ENCODE assay signal across 7 mouse cellular contexts in genomic region chr9:107533791-107534407, GRCm38 (mm10). TPM values are rescaled to one million over a fixed set of nuclear protein-coding genes. Genes with fewer than 3 reads are reported as not detected.
DNase-seq lines count a peak whose midpoint lies in the region; ATAC-seq lines count a peak whose summit lies in the region.

Gene Tmem115, plus strand, starts transcription at chr9:107533945.

- under 1% methylated on average over 48 of the region's 48 CpGs for WGBS in intestine, embryonic 15.5 days
- under 1% methylated on average over 48 of the region's 48 CpGs for WGBS in midbrain, embryonic 10.5 days

- intact Hi-C loops in left cerebral cortex, postnatal 25 days (cut with DNase I), result loop anchor here (10.0 kb wide), 1 partner anchor 649 kb away; the partner anchor contains the start of gene Rbm15b

- no peaks in the 10 kb centered on the region for H3K9me3 ChIP-seq in intestine, embryonic 15.5 days
- H3K9me3 ChIP-seq in midbrain, embryonic 10.5 days (replicated peaks), result no peaks in the 10 kb centered on the region

- peak within 1 kb of the TSS; percentile 92 for H3K4me2 ChIP-seq in intestine, embryonic 15.5 days (replicated peaks)

- peak; percentile 98 for ATAC-seq in intestine, embryonic 15.5 days

- peak within 1 kb of the TSS; percentile 79 for H3K9ac ChIP-seq in intestine, embryonic 15.5 days

- H3K27me3 ChIP-seq in intestine, embryonic 15.5 days (replicated peaks), result no peaks in the 10 kb centered on the region
- 0 out of 2 replicates have a peak, but pooled peaks cover 7% of the 10 kb centered on the region for H3K27me3 ChIP-seq in midbrain, embryonic 10.5 days (ENCODE audit: low read depth, poor library complexity, severe bottlenecking)

- H3K27ac ChIP-seq in intestine, embryonic 15.5 days, result peak within 1 kb of the TSS; percentile 79
- peak within 1 kb of the TSS; percentile 86 for H3K27ac ChIP-seq in midbrain, embryonic 10.5 days (replicated peaks)

- peak within 1 kb of the TSS; percentile 76 for H3K4me3 ChIP-seq in intestine, embryonic 15.5 days (replicated peaks)
- peak within 1 kb of the TSS; percentile 85 for H3K4me3 ChIP-seq in midbrain, embryonic 10.5 days

- peaks cover 21% of the 10 kb centered on the region for H3K4me1 ChIP-seq in intestine, embryonic 15.5 days (replicated peaks)
- H3K4me1 ChIP-seq in midbrain, embryonic 10.5 days, result peaks cover 45% of the 10 kb centered on the region

- peaks cover 10% of the 10 kb centered on the region; the same call in 1 of the 2 replicates for H3K36me3 ChIP-seq in intestine, embryonic 15.5 days
- H3K36me3 ChIP-seq in midbrain, embryonic 10.5 days, result peaks cover 25% of the 10 kb centered on the region

- DNase-seq in adrenal gland, adult 18-20 months (ENCODE audit: low spot score in 2 of 2), result peak; percentile 78 to 80
- DNase-seq in embryo, embryonic 11 days, result peak; percentile 98
- DNase-seq in gastrocnemius, postnatal 25 days, result peak; percentile 95
- DNase-seq in left cerebral cortex, postnatal 25 days (ENCODE audit: low spot score in 2 of 2), result peak; percentile 95 to 99
- DNase-seq in midbrain, embryonic 10.5 days (ENCODE audit: low spot score), result peak; percentile 93
- DNase-seq in right cerebral cortex, postnatal 4 days, result peak; percentile 83

RNA-seq across cellular contexts. Expression of gene Tmem115, which starts in this region (rescaled TPM):
- total RNA-seq in adrenal gland, adult 18-20 months (2021), result 10 to 100 TPM; 40.0 to 49.5 TPM
- 10 to 100 TPM; 14.8 to 15.2 TPM for total RNA-seq in gastrocnemius, postnatal 25 days (2021)
- polyA plus RNA-seq in intestine, embryonic 15.5 days (2015; fragmentation: Nextera tagmentation; extraction: Ambion mirVana), result 42.2 and 43.0 TPM in 2 replicates
- total RNA-seq in left cerebral cortex, postnatal 25 days (2021), result 10 to 100 TPM; 33.3 to 36.5 TPM
- 38.6 and 39.5 TPM in 2 replicates for polyA plus RNA-seq in midbrain, embryonic 10.5 days (2016; fragmentation: Nextera tagmentation; extraction: Ambion mirVana)

Comparison
In these comparisons a context has a peak if more than half of its experiments do, and no peak if none do; other contexts are left out.
1. Peak in every context shown above with its lines: DNase-seq, ATAC-seq, H3K4me3 ChIP-seq and H3K27ac ChIP-seq.